Mouse (Mus musculus): ENCODE measurements around the gene Ccdc151. TPM values are rescaled to one million over a fixed set of nuclear protein-coding genes. Genes with fewer than 3 reads are reported as not detected.

The Ccdc151 gene
- total RNA-seq, 2 experiments from 2014 or later = not detected

DNA sequence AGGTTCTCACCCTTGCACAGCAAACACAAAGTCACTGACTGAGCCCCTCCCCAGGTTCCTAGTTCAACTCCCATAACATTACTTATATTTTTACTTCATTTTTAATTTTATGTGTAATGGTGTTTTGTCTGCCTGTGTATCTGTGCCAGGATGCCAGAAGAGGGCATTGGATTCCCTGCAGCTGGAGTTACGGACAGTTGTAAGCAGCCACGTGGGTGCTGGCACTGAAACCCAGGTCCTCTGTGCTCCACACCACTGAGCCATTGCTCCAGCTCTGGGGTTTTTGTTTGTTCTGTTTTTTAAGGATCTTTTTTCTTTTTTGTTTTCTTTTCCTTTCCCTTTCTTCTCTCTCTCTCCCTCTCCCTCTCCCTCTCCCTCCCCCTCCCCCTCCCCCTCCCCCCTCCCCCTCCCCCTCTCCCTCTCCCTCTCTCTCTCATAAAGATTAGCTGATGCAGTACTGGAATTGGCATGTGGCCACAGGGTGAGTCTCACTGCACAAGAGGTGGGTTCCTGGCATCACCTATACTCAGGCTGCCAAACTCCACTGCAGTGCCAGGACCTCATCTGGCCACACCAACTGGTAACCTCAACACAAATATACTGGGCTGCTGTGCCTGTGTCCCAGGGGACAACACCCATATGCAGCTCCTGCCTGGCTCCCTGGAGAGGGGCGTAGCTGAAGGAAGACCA, 6.1 kb downstream of the Ccdc151 start:
- DNase-seq = no peak

DNA sequence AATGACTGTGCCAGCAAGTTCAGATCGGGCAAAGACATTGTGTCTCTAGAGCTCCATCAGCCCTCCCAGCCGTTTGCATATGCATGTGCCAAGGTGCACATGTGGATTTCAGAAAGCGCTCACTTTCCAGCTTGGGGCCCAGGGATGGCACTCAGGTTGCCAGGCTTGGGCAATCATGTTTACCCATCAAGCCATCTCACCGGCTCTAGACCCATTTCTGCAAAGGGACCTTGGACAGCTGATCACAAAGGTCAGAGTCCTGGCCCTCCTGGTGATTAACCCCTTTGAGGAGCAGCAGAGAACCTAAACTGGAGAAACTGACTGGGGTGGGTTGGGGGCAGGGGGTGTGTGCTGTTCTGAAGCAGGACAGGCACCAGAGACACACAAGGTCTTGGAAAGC, 10.2 kb downstream of the Ccdc151 start:
- no peak for DNase-seq

DNA sequence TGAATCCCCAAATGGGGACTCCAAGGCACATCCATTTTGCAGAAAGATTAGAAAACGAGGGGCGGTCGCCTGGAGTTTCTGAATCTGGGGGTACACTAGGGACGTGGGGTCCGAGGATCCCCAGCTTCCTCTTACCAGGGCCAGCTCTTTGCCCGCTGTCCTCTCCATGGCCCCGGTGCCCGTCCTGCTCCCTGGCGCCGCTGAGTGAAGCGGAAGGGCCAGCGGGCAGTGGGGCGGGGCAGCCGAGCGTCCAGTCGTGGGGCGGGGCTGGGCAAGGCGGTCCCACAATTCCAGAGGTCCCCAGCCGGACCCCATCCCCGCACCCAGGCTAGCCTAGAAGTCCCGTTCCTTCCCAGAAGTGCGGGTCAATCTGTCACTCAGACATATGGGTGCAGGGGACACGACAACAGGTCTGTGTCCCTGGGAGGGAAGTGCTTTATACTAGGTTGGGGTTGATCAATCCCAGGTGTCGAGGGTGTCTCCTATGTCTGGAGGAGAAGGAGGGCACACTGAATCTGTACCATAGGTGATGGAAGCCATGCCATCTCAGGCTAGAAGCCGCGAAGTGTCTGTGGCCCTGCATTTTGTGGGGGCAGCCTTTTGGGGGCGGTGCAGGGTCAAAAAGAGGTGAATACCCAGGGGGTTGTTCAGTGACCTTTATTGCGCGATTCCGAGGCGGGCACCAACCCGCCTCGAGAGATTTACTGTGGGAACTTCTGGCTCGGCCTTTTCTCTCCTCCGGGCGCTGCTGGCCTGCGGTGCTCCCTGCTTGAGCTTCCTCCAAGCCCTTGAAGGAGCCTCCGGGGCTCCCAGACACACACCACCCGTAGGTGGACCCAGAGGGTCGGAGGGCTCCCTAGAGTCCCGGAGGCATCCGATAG, 13.0 kb downstream of the Ccdc151 start, which contains the start of gene Rgl3:
Gene Rgl3 (minus strand): TSS at position 217 of the 881 bp plus-strand sequence.
- DNase-seq = peak; percentile 54

DNA sequence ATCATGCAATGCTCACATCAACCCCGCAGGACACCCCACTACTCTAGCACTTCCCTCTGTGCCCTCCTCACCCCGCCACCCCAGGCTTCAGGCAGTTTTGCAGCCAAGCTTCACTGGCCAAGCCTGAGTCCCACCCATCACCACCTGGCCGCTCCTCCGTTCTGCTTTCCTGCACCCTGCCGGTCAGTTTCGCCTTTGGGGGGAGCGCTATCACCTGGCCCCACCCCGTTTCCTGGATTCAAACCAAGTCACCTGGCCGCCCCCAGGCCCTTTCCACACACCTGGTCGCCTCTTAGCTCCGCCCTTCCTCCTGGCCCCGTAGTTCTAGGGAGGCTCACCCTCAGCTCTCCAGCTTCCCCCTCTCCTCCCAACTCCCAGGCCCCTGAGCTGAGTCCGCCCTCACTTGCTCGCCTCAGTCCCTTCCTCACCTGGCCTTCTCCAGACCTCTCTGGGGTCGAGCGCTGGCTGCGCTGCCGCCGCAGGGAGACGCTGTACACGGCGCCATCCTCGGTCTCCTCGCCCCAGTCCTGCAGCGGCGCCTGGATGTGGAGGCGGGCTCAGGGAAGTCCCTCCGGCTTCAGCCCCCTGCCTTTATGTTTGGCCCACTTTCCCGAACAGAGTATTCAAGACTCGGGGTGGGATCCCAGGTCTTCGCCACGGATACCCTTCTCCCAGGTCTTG, 13.9 kb downstream of the Ccdc151 start:
- no peak for DNase-seq

DNA sequence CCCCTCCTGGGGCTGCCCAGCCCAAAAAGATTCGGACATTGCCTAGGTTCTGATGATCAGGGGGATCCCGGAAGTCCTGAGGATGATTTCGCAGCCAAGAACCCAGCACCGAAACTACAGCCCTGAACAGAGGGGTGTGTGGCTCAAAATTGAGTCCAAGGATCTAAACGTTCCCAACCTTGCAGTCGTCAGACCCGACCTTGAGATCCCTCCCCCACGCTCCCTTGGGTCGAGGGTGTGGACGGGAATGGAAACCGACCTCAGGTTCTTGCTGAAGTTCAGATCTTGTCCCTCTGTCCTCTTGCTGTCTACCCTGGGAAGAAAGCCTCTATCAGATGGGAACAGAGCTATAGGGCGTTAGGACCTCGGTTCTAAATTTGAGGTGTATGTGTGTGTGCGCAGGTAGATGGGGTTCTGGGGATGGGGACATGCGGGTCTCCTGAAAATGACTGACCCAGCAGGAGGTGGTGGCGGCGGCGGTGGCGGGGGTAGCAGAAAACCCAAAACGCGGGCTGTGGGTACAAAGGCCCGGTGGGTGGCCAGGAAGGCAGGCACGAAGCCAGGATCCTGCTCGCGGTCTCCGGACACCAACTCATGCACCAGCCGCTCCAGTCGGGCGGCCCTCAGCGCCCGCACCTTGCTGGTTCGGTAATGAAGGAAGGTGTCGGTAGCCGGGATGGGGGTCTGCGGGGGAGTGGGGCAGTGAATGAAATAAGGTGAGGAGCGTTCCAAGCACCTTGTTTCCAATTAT, 14.7 kb downstream of the Ccdc151 start:
- DNase-seq = no peak

DNA sequence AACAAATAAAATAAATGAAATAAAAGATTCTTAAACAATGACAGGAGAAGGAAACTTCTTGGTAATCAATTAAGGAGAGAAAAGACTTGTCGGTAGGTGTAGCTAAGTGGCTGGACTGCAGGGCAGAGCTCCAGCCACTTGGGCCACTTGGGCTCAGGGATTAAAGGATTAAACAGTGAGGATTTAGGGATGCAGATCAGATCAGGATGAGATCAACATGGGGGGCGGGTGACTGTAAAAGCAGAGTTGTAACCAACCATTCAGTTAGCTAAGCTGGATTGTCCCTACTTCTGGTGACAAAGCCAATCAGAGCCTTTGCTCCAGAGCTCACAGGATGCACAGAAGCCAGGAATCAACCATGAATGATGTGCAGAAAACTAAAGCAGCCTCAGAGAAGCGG, 18.5 kb downstream of the Ccdc151 start:
- no peak for DNase-seq

DNA sequence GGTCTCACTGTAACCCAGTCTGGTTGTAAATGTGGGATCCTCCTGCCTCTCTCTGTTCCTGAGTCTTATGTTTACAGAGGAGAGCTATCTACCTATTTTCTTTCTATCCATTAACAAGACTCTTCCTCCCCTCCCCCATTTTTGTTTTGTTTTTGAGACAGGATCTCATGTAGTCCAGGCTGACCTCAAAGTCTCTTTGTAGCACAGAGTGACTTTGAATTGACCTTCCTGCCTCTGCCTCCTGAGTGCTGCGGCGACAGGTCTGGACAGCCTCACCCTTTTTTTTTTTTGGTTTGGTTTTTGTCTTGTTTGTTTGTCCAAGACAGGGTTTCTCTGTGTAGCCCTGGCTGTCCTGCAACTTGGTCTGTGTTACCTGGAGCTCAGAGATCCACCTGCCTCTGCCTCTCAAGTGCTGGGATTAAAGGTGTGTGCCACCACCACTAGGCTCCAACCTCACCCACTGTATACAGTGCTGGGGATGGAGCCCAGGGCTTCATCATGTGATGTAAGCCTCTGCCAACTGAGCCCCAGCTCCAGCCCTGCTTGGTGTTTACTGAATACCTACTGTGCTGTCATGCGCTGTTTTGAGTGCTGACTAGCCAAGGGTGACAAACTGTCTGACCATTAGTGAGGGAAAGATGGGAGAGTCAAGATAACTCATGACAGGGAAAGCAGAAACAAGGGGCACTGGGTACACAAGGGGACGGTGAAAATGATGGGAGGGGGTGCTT, 23.9 kb downstream of the Ccdc151 start:
- no peak for DNase-seq

DNA sequence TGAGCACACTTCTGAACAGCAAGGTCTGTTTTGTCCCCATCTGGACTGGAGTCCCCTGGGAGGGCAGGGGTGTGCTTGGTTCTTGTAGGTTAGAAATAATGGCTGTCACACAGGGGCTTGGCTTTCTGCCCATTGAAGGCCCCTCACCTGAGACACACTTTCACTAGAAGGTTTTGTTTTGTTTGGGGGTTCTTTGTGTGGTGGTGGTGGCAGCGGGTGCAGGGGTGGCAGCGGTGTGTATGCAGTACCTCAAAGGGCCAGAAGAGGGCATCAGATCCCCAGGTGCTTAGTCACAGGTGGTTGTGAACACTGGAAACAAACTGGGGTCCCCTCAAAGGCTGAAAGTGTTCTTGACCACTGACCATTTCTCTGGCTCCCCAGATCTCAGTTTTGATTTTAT, 24.5 kb downstream of the Ccdc151 start:
- peak; percentile 41 for DNase-seq

DNA sequence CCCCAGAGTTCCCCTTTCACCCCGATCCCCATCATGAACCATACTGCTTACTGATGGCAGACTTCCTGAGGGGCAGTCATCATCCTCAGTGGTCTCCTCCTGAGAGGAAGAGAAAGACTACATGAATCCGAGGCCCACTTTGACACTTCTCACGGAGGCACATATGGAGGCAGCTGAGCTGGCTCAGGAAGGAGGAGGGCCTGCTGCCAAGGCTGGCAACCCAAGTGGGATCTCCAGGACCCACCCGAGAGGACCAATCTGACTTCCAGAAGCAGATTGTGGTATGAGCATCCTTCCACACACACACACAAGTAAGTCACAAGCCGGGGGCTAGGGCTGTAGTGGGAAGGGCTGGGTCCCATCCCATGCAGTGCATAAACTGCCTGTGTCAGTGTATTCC, 25.1 kb downstream of the Ccdc151 start:
- no peak for DNase-seq

DNA sequence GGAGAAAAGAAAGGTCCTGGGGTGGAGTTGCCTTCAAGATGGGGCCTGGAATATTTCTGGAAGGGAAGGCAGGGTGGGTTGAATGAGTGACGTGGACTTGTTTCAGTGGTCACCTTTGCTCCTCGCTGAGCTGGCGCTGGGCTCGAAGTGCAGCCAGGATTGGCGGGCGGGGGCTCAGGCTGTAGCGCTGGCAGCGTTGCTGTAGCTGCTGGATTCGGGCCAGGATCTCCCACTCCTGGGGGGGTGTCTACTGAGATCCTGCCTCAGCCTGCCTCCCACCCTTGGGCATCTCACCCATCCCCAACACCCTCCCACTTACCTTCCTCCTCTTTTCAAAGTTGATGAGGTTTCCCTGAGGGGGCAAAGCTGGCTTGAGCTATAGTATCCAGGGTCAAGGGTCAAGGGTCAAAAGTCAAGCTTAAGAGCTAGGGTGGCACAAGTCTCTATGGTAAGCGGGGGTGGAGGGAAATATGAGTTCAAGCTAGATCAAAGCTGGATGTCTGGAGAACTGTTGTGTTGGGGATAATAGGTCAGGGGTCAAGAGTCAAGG, 25.7 kb downstream of the Ccdc151 start:
- DNase-seq = no peak

DNA sequence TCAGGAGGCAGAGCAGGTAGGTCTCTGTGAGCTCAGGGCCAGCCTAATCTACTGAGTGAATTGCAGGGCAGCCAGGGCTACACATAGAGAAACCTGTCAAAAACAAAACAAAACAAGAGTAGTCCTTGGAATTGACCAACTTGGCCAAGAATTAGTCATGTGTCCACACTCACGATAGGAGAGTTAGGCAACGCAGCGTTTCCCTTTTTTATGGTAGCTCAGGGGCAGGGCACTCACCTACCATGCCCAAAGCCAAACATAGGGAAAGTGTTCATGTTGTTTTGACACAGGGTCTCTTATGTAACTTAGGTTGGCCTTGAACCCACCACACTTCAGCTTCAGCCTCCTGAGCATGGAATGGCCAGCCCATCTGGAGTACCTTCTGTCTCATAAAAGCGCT, 33.1 kb downstream of the Ccdc151 start:
- DNase-seq = no peak

DNA sequence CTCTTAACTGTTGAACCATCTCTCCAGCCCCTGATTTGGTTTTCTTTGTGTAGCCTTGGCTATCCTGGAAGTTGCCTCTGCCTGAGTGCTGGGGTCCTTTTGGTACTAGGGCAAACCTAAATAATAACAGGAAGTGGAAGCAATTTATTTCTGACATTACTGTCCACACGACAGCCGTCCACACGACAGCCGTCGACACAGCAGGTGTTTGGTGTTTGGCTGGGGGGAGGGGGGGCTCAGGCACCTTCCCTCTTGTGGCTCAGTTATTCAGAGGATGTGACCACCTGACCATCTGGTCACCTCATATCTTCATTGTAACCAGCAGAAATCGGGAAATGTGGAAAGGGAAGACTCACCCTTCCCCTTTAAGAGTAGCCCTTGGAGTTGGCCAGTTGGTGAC, 33.6 kb downstream of the Ccdc151 start:
- DNase-seq = no peak

DNA sequence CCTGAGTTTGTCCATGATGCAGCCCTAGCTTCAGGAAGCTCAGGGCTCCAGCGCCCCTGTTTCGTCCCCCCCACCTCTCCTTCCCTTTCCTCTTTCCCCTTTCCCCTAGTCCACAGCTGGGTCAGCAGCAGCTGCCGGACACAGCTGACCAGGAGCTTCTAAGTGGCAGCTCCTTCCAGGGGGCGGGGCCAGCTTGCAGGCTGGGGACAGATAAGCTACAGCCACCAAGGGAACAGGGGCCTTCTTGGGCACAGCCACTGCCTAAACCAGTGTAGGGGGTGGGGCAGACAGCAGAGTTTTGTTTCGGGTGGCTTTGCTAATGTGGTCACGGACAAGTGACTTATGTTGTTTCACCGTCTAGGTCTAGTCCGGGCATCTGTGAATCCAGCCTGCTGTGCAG, 39.0 kb downstream of the Ccdc151 start, which contains the start of gene Epor:
Gene Epor (minus strand): TSS at position 90 of the 400 bp plus-strand sequence.
- peak; percentile 68 for DNase-seq

DNA sequence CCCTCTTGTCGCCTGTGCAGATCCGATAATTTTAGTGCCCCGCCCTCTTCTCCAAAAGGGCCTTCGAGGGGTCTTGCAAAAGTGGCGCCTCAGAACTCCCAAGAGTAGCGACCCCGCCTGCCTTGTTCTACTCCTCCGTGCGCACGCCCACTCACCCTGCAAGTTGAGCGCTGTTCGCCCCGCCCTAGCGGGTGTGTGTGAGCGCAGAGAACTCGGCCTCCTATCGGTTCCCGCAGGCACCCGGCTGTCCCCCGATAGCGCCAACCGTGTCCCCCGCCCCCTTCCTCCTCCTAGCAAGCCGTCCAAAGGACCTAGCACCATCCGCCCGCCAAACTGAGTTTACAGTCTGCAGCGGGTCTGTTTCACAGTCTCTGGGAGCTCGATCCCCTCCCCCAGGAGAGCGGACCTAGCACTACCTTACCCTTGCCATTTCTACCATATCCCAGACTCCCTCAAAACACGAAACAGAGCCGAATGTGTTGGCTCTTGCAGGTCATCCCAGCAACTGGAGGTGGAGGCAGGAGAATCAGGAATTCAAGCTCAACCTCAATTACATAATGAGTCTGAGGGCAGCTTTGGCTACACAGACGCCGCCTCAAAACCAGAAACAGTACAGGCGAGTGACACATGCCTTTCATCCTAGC, 39.9 kb downstream of the Ccdc151 start:
- peak; percentile 66 for DNase-seq

DNA sequence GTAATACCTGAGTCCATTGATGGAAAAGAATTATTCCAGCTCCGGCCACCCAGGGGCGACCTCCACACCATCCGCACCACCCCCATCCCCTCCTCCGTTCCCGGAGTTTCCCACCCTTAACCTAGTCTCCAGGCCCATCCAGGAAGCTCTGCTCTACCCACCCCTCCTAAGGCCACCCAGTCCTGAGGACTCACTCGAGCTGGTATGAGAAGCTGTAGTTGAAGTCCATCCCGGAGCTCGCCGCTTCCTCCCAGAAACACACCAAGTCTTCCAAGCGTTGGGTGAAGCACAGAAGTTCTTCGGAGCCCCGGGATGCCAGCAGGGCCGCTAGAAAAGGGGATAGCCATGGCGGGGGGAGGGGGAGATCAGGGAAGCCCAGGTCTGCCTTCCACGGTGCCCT, 40.4 kb downstream of the Ccdc151 start:
- DNase-seq = no peak

DNA sequence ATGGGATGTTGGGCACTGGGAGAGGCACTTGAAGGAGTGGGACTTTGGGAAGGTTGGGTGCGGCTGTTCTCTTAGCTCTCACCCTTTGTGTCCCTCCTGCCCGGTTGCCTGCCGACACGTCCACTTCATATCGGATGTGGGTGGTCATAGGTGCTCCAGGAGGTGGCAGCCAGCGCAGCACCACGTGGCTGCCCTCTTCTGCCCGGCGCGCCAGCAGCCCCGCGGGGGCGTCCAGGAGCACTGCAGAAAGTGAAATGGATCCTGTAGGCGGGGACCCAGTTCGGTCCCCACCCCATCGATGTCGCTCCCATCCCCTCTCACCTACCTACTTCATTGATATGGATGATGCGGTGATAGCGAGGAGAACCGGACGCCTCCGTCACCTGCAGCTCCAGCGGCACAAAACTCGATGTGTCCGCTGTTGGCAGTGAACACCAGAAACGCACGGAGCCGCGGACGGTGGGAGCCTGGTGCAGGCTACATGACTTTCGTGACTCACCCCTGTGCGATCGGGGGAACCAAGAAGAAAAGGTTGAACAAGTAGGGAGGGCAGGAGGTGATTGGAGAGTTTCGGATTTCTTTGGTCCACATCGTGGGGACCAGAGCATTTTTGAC, 41.0 kb downstream of the Ccdc151 start:
- no peak for DNase-seq

DNA sequence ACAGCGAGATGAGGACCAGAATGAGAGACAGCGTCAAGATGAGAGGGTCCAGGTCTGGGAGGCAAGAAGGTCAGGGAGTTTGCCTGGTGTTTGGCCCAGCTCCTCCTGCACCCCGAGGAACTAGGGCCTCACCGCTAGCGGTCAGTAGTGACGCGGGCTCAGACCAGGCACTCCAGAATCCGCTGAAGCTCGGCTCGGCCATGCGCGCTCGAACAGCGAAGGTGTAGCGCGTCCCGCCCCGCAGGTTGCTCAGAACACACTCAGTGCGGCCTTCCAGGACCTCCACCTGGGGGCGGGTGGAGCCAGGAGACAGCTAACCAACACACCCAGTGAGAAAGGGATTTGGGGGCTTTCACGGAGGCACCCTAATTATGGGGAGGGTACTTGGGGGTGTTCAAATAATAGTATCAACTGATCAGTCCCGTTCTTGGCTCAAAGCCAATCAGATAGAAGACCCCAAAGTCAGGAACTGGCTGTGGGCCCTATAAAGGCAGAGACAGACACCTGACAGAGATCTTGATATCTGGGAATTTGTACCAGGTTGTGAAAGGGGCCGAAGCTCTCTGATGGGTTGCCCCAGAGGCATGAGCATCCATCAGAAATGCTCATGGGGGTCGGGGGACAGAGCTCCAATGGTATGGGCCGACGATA, 41.8 kb downstream of the Ccdc151 start:
- DNase-seq = peak; percentile 30

DNA sequence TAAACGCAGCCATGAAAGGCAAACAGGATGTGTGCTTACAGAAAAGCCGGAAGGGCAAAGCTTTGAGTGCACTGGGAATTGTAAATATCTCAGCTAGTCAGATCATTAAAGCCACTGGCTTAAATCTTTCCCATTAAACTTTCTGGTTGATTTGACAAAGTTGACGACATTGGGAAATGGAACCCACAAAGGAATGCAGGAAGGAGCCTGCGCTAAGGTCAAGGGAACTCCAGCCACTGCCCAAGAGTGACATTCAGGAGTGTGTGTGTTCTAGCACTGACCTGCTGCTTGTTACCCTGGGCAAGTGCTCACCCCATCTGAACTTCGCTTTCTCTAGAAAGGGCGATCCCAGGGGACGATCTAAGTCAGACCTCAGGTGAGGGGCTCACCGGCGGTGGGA, 42.3 kb downstream of the Ccdc151 start:
- no peak for DNase-seq

DNA sequence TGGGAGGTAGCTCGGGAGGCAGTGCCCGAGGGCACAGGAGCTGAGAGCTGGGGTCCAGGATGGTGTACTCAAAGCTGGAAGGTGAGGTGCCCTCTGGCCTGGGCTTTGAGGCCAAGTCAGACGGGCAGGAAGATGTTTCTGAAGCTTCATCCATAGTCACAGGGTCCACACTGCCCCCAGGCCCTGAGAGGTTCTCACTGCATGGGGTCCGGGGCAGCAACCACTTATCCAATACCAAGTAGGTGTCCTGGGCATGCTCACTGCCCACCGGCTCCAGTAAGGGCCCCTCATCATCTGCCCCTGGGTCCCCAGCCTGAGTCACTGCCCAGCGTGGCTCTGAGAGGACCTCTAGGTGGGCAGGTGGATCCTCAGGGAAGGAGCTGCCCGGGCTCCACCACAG, 43.2 kb downstream of the Ccdc151 start:
- no peak for DNase-seq

DNA sequence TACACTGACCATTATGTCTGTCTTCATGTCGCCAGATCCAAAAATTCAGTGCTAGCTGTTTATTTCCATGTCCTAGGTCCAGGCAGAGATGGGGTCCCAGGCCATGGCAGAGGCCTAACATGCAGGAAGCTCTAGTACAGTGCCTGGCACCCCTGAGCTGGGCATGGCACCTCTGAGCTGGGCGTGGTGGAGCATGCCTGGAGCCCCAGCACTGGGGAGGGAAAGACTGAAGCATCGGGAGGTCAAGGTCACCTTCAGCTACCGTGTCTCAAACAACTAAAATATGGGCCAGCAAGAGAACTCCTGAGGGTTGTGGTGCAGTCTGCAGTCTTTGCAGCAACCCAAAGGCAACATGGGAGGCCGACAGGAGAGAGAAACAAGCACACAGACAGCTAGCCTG, 44.1 kb downstream of the Ccdc151 start:
- no peak for DNase-seq

Measured in heart, postnatal 4 days (tissue).